Mouse (Mus musculus) heart, adult 2 months (tissue): Measurements from ENCODE around the gene Aasdh.

ENCODE experiments used
- CTCF ChIP-seq: fragments of 200-600 bp; IDR thresholded peaks from 2 replicates; pipeline ENCODE4 v1.8.1; 2022; ENCODE audit warnings: antibody characterized with exemption, mild to moderate bottlenecking, moderate library complexity
- EP300 ChIP-seq: fragments of 200-500 bp; IDR thresholded peaks from 2 replicates; pipeline ENCODE4 v1.6.1; 2011; ENCODE audit warnings: low read depth, low read length, control low read depth; ENCODE audit not compliant: insufficient read depth
- POLR2A ChIP-seq: fragments of 200-500 bp; IDR thresholded peaks from 2 replicates; pipeline ENCODE4 v1.6.1; 2011; ENCODE audit warnings: mild to moderate bottlenecking, low read depth, low read length, control low read depth; ENCODE audit not compliant: insufficient read depth

DNA sequence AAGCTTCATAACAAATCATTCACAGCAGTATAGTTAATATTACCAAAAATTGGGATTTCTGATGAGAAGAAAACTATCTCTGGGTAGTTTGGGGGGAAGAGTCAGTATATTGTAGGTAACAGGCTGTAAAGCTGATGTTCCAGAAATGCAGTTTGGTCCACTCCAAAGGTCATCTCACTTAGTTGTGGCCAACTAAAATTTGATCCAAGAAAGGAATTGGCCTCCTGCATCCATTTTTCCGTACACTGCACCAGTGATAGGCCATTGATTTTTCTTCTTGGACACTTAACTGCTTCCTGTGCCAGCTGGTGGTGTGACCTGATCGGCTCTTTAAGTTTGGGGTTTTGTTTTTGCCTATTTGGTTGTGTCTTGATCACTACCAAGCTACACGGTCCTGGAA lies 48.5 kb upstream of the Aasdh start:
- TF ChIP-seq EP300: no peak
- no peak for TF ChIP-seq POLR2A
- TF ChIP-seq CTCF: no peak
